Mouse (Mus musculus): ENCODE measurements around the gene Crebzf. TPM values are rescaled to one million over a fixed set of nuclear protein-coding genes. Genes with fewer than 3 reads are reported as not detected.

Crebzf gene
- 28.0 and 33.6 TPM in 2 replicates for polyA plus RNA-seq (2014; fragmentation: Nextera tagmentation; extraction: Ambion mirVana)

DNA sequence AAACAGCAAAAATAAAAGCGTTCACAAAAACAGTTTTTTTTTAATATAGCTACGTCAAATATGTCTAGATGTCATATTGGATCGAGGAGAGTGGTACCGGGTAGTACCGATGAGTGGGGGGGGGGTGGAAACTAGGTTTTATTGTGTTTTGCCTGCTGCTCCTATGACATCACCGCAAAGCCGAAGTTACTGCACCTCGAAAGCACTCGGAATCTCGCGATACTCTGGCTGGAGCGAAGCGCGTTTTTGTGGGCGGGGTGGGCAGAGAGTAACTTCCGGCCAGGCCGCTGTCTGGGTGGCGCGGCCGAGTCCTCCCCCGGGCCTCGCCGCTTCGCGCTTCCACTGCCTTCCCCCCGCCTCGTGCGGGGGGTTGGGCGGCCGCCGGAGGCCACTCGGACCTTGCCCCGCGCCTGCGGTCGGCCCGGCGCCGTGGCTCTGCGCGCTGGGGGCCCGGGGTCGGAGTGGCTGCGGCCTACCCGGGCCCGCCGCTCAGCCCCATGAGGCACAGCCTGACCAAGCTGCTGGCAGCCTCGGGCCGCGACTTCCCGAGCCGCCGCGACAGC lies at the start of gene Crebzf:
Gene Crebzf (plus strand): TSS at position 212 of the 563 bp plus-strand sequence.
- Histone ChIP-seq H3K4me3 (ENCODE audit: low read depth, low read length) (peak within 1 kb of the TSS; percentile 99), H3K27ac (ENCODE audit: low read depth, low read length) (peak within 1 kb of the TSS; percentile 98), H3K4me1 (replicated peaks; ENCODE audit: control insufficient read depth, insufficient read depth, low read length) (0 out of 2 replicates have a peak, but pooled peaks cover 2% of the 10 kb centered on the region), H3K9me3 (ENCODE audit: control insufficient read depth, low read length) (no peaks in the 10 kb centered on the region), H3K27me3 (replicated peaks; ENCODE audit: control insufficient read depth, insufficient read depth, low read length) (no peaks in the 10 kb centered on the region), H3K4me2 (peak within 1 kb of the TSS; percentile 97), H3K36me3 (ENCODE audit: control insufficient read depth, insufficient read depth, low read length) (peaks cover 2% of the 10 kb centered on the region; the same call in 1 of the 2 replicates), H3K9ac (ENCODE audit: low read depth, low read length) (peak within 1 kb of the TSS; percentile 98)
- WGBS = under 1% methylated on average over 54 of the region's 54 CpGs
- ATAC-seq (replicated peaks; ENCODE audit: low FRiP score) (peak; percentile 93), DNase-seq (ENCODE audit: low spot score) (peak; percentile 94)

- Histone ChIP-seq H3K4me2 (no peak overlapping the region), H3K27ac (ENCODE audit: low read depth, low read length) (no peak overlapping the region), H3K9ac (ENCODE audit: low read depth, low read length) (no peak overlapping the region), H3K9me3 (ENCODE audit: control insufficient read depth, low read length) (no peaks in the 10 kb centered on the region), H3K27me3 (replicated peaks; ENCODE audit: control insufficient read depth, insufficient read depth, low read length) (no peaks in the 10 kb centered on the region), H3K36me3 (ENCODE audit: control insufficient read depth, insufficient read depth, low read length) (no peaks in the 10 kb centered on the region), H3K4me3 (ENCODE audit: low read depth, low read length) (no peak overlapping the region), H3K4me1 (replicated peaks; ENCODE audit: control insufficient read depth, insufficient read depth, low read length) (no peaks in the 10 kb centered on the region)
- 47% methylated on average over 4 of the region's 4 CpGs for WGBS
- ATAC-seq (replicated peaks; ENCODE audit: low FRiP score) (0 out of 2 replicates have a peak, but pooled peaks have one; percentile 41), DNase-seq (ENCODE audit: low spot score) (no peak)
Observed at GRCm38 (mm10) chr7:90395073-90395472, 47.5 kb upstream of the Crebzf start.

DNA sequence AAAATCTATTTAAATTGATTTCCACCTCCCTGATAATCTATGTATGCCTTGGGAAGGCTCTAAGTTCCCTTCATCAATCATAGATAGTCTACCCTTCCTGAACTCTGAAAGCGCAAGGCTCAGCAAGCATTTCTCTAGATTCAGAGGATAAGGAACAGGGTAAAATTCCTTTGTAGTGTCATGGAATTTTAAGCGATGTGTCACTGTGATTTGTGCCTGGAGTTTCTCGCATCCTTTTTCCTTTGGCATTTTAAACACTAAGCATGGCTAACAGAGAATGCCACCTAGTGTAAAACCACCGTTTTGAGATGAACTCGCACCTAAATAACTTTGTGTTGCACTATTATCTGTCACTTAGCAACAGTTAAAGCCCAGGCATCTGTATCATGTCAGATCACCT lies 46.6 kb upstream of the Crebzf start:
- no peak overlapping the region for H3K4me3 ChIP-seq (ENCODE audit: low read depth, low read length)
- H3K27ac ChIP-seq (ENCODE audit: low read depth, low read length) = no peak overlapping the region
- no peaks in the 10 kb centered on the region for H3K36me3 ChIP-seq (ENCODE audit: control insufficient read depth, insufficient read depth, low read length)
- WGBS = 54% methylated on average over 5 of the region's 5 CpGs
- DNase-seq (ENCODE audit: low spot score) (no peak), ATAC-seq (replicated peaks; ENCODE audit: low FRiP score) (no peak)
- no peaks in the 10 kb centered on the region for H3K9me3 ChIP-seq (ENCODE audit: control insufficient read depth, low read length)
- H3K4me2 ChIP-seq = no peak overlapping the region
- no peaks in the 10 kb centered on the region for H3K27me3 ChIP-seq (replicated peaks; ENCODE audit: control insufficient read depth, insufficient read depth, low read length)
- no peak overlapping the region for H3K9ac ChIP-seq (ENCODE audit: low read depth, low read length)
- no peaks in the 10 kb centered on the region for H3K4me1 ChIP-seq (replicated peaks; ENCODE audit: control insufficient read depth, insufficient read depth, low read length)

- no peak overlapping the region for H3K4me3 ChIP-seq (ENCODE audit: low read depth, low read length)
- H3K27me3 ChIP-seq (replicated peaks; ENCODE audit: control insufficient read depth, insufficient read depth, low read length) = no peaks in the 10 kb centered on the region
- H3K4me2 ChIP-seq = no peak overlapping the region
- H3K27ac ChIP-seq (ENCODE audit: low read depth, low read length) = no peak overlapping the region
- no peak for ATAC-seq (replicated peaks; ENCODE audit: low FRiP score)
- no peaks in the 10 kb centered on the region for H3K4me1 ChIP-seq (replicated peaks; ENCODE audit: control insufficient read depth, insufficient read depth, low read length)
- no peaks in the 10 kb centered on the region for H3K36me3 ChIP-seq (ENCODE audit: control insufficient read depth, insufficient read depth, low read length)
- H3K9ac ChIP-seq (ENCODE audit: low read depth, low read length) = no peak overlapping the region
- WGBS = 45% methylated on average over 3 of the region's 3 CpGs
- no peak for DNase-seq (ENCODE audit: low spot score)
- no peaks in the 10 kb centered on the region for H3K9me3 ChIP-seq (ENCODE audit: control insufficient read depth, low read length)
Observed at GRCm38 (mm10) chr7:90409934-90410333, 32.6 kb upstream of the Crebzf start.

- H3K4me3 ChIP-seq (ENCODE audit: low read depth, low read length) = peak within 1 kb of the TSS; percentile 40
- WGBS = 23% methylated on average over 29 of the region's 29 CpGs
- no peaks in the 10 kb centered on the region for H3K9me3 ChIP-seq (ENCODE audit: control insufficient read depth, low read length)
- H3K27ac ChIP-seq (ENCODE audit: low read depth, low read length) = no peak within 1 kb of the TSS
- H3K36me3 ChIP-seq (ENCODE audit: control insufficient read depth, insufficient read depth, low read length) = no peaks in the 10 kb centered on the region
- H3K4me2 ChIP-seq = peak within 1 kb of the TSS; percentile 60
- H3K4me1 ChIP-seq (replicated peaks; ENCODE audit: control insufficient read depth, insufficient read depth, low read length) = no peaks in the 10 kb centered on the region; the same call in 1 of the 2 replicates
- DNase-seq (ENCODE audit: low spot score) (peak; percentile 44), ATAC-seq (replicated peaks; ENCODE audit: low FRiP score) (peak; percentile 96)
- 0 out of 2 replicates have a peak within 1 kb of the TSS, but pooled peaks have one; percentile 40 for H3K9ac ChIP-seq (ENCODE audit: low read depth, low read length)
- H3K27me3 ChIP-seq (replicated peaks; ENCODE audit: control insufficient read depth, insufficient read depth, low read length) = no peaks in the 10 kb centered on the region
Observed at GRCm38 (mm10) chr7:90426020-90427001, 16.2 kb upstream of the Crebzf start, which contains the start of gene Ccdc89. TSS of gene Ccdc89 (plus strand) at chr7:90426577.

- Histone ChIP-seq H3K9me3 (ENCODE audit: control insufficient read depth, low read length) (no peaks in the 10 kb centered on the region), H3K27me3 (replicated peaks; ENCODE audit: control insufficient read depth, insufficient read depth, low read length) (no peaks in the 10 kb centered on the region), H3K4me3 (ENCODE audit: low read depth, low read length) (peak overlapping the region; percentile 40), H3K4me1 (replicated peaks; ENCODE audit: control insufficient read depth, insufficient read depth, low read length) (no peaks in the 10 kb centered on the region; the same call in 1 of the 2 replicates), H3K4me2 (peak overlapping the region; percentile 60), H3K36me3 (ENCODE audit: control insufficient read depth, insufficient read depth, low read length) (no peaks in the 10 kb centered on the region), H3K27ac (ENCODE audit: low read depth, low read length) (no peak overlapping the region), H3K9ac (ENCODE audit: low read depth, low read length) (0 out of 2 replicates have a peak overlapping the region, but pooled peaks have one; percentile 40)
- ATAC-seq (replicated peaks; ENCODE audit: low FRiP score) (no peak), DNase-seq (ENCODE audit: low spot score) (no peak)
- WGBS = 60% methylated on average over 9 of the region's 9 CpGs
Observed at GRCm38 (mm10) chr7:90427006-90427405, 15.5 kb upstream of the Crebzf start.

- ATAC-seq (replicated peaks; ENCODE audit: low FRiP score) (no peak), DNase-seq (ENCODE audit: low spot score) (no peak)
- Histone ChIP-seq H3K4me2 (no peak overlapping the region), H3K4me3 (ENCODE audit: low read depth, low read length) (no peak overlapping the region), H3K27ac (ENCODE audit: low read depth, low read length) (no peak overlapping the region), H3K9ac (ENCODE audit: low read depth, low read length) (no peak overlapping the region), H3K4me1 (replicated peaks; ENCODE audit: control insufficient read depth, insufficient read depth, low read length) (no peaks in the 10 kb centered on the region; the same call in 1 of the 2 replicates), H3K36me3 (ENCODE audit: control insufficient read depth, insufficient read depth, low read length) (no peaks in the 10 kb centered on the region), H3K9me3 (ENCODE audit: control insufficient read depth, low read length) (no peaks in the 10 kb centered on the region), H3K27me3 (replicated peaks; ENCODE audit: control insufficient read depth, insufficient read depth, low read length) (no peaks in the 10 kb centered on the region)
Observed at GRCm38 (mm10) chr7:90432221-90432620, 10.3 kb upstream of the Crebzf start.

DNA sequence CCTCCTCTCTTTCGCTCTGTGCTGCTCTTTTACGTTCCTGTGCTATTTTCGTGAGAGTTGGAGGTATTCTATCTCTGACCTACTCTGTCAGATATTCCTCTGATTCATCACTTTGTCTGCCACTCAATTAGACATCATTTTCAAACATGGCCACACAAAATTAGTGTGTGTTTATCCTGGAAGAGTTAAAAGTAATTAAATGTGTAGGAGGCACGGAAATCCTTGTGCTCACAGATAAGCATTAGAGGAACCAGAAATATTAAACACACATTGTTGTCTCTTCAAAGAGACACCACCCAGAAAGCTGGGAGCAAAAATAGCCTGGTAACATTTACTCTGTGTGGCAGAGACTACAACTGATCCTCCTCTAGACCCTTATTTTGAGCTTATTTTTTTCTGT lies 2.5 kb upstream of the Crebzf start:
- ATAC-seq (replicated peaks; ENCODE audit: low FRiP score) (no peak), DNase-seq (ENCODE audit: low spot score) (no peak)
- WGBS = 86% methylated on average over 4 of the region's 4 CpGs
- no peak overlapping the region for H3K9ac ChIP-seq (ENCODE audit: low read depth, low read length)
- no peak overlapping the region for H3K27ac ChIP-seq (ENCODE audit: low read depth, low read length)
- H3K36me3 ChIP-seq (ENCODE audit: control insufficient read depth, insufficient read depth, low read length) = no peaks in the 10 kb centered on the region
- no peaks in the 10 kb centered on the region for H3K27me3 ChIP-seq (replicated peaks; ENCODE audit: control insufficient read depth, insufficient read depth, low read length)
- no peaks in the 10 kb centered on the region for H3K9me3 ChIP-seq (ENCODE audit: control insufficient read depth, low read length)
- H3K4me1 ChIP-seq (replicated peaks; ENCODE audit: control insufficient read depth, insufficient read depth, low read length) = no peaks in the 10 kb centered on the region
- H3K4me2 ChIP-seq = no peak overlapping the region
- H3K4me3 ChIP-seq (ENCODE audit: low read depth, low read length) = no peak overlapping the region
